Mouse (Mus musculus): ENCODE measurements around the gene Eif2s1.

Eif2s1 gene

GRCm38 (mm10) chr12:78861496-78862253 lies at the start of gene Eif2s1, which contains the start of gene Atp6v1d:
Eif2s1 (plus strand) TSS chr12:78861819.
Atp6v1d (minus strand) TSS chr12:78861638.
- peak; percentile 98 for DNase-seq

- DNase-seq, result peak; percentile 12
These were observed 47.2 kb upstream of the Eif2s1 start for GRCm38 (mm10) chr12:78814437-78814836.

- no peak for DNase-seq
These were observed 27.1 kb upstream of the Eif2s1 start for GRCm38 (mm10) chr12:78834496-78834895.

GRCm38 (mm10) chr12:78839906-78840305 lies 21.7 kb upstream of the Eif2s1 start:
- no peak for DNase-seq

DNA sequence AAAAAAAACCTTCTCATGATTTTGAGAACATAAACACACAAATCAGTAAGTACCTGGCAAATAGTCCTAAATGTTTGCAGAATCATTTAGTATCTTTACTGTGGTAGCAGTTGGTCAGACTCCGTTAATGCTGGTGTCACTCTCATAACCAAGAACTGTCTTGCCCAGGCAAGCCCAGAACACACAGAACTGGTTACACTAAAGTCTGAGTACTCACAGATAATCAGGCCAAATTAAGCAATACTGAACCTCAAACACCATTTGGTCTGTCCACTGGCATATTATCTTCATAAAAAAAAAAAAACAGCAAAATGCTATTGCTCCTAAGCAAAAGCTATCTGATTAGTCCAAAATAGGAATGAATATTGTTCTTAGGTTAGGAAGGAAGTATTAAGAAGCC lies 19.2 kb upstream of the Eif2s1 start:
- no peak for DNase-seq

- no peak for DNase-seq
These were observed 13.4 kb upstream of the Eif2s1 start for GRCm38 (mm10) chr12:78848246-78848645.

DNA sequence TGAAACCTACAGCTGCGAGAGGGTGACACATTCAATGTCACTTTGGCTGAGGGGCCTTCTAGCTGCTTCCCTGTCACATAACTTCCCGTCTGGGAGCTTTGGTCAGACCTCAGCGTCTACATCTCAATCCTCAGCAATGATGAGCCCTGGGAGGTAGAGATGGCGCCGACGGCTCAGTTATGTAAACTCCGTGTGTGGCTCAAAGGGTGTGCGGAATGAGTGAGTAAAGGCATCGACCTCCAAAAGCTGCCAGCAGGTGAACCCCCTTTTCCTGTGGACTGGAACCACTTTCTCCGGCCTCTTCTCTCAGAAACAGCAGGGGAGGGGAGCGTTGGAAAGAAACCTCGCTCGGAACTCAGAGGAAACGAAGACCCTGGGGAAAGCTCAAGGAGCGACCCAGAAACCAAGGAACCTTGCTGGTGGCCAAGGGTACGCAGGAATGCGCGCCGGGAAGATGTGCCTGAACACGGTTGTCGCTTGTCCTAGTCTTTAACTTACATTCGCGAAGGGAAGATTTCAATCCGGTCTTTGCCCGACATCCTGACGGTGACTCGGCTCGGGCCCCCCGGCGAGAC lies 611 bp upstream of the Eif2s1 start:
- DNase-seq, result no peak

DNA sequence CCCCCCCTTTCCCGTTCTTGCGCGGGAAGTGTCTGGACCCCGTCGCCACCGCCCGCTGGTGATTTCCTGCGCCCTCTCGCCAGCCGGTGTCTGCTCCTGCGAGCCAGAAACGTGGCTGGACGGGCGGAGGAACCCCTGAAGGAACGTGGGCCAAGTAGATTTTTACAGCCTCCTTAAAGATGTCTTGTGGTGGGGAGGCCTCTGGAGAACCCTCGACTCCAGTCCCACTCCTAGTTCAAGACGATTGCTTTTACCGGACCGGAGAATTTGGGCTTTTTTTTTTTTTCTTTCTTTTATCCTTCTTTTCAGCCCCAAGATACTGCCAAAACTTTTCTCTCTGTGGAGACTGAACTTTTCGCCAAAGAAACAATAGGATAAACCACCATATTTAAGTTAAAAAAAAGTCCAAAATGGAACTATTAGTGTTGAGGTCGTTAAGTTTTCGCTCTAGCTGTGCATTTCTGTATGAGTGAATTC lies 673 bp downstream of the Eif2s1 start:
- no peak for DNase-seq

GRCm38 (mm10) chr12:78865434-78865833 lies 3.8 kb downstream of the Eif2s1 start:
- DNase-seq, result peak; percentile 10

- DNase-seq, result no peak
These were observed 6.5 kb downstream of the Eif2s1 start for GRCm38 (mm10) chr12:78868115-78868514.

DNA sequence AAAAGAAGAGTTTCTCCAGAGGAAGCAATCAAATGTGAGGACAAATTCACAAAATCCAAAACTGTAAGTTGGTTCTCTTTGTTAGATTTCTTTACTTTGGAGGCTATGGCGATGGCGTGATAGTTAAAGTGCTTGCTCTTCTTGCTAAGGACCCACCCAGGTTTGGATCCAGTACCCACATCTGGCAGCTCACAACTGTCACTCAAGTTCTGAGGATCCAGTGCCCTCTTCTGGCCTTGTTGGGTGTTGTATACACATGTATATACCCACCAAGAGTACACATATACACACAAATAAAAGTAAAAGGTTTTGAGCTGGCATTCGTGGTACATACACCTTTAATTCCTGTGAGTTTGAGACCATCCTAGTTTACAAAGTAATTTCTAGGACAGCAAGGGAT lies 13.0 kb downstream of the Eif2s1 start:
- no peak for DNase-seq

- DNase-seq, result no peak
These were observed 28.4 kb downstream of the Eif2s1 start for GRCm38 (mm10) chr12:78890062-78890461.

GRCm38 (mm10) chr12:78891149-78891548 lies 29.5 kb downstream of the Eif2s1 start:
- DNase-seq, result no peak

DNA sequence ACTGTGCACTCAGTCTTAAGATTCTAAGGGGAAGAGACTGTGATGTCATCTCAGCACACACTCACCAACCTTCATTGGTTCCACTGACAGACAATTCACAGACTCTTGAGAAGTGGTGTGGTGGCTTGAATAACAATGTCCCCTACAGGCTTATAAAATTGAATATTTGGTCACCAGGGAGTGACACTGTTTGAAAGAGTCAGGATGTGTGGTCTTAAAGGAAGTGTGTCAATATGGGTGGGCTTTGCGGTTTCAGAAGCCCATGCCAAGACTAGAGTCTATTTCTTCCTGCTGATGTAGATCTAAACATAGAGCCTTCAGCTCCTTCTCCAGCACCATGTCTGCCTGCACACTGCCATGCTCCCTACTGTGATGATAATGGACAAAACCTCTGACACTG lies 36.2 kb downstream of the Eif2s1 start:
- DNase-seq, result no peak

DNA sequence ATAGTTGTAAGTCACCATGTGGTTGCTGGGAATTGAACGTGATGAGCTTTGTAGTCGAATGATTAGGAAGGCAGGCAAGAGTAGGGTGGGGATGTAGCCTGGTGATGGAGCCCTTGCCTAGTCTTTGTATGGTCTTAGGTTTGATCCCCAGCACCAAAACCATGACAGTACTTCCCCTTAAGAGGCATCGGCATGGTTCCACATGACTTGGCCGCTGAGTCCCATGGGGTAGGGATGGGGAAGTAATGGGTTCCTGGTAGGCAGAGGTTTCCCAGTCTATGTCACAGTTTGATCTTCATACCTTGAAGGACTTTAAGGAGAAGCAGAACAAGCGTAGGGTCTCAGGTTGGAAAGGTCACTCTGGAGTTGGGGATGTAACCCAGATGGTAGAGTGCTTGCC lies 39.8 kb downstream of the Eif2s1 start:
- no peak for DNase-seq

GRCm38 (mm10) chr12:78903313-78903712 lies 41.7 kb downstream of the Eif2s1 start:
- DNase-seq, result no peak

GRCm38 (mm10) chr12:78904499-78904898 lies 42.9 kb downstream of the Eif2s1 start:
- no peak for DNase-seq

DNA sequence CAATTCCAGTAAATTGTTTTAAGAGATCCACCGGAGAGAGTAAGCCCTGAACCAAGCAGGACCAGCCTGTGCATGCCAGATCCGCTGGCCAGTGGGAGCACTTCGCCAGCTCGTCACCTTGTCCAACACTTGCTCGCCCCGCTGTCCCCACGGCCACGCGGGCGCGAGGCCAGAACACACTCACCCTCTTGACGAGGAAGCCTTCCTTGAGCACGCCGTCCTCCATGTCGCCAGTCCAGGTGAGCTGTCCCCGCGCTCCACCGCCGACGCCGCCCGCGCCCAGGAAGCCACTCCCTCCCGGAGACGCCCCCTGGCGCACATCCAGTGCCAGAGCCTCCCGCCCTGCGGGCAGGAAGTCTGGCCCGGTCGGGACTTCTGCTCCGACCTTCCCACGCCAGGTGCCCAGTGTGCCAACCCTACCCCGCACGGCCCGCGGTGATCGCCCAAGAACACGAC lies 45.1 kb downstream of the Eif2s1 start, which contains the start of gene Plek2:
Plek2 (minus strand) TSS at position 258 of the 456 bp plus-strand sequence.
- peak; percentile 82 for DNase-seq

- DNase-seq, result no peak
These were observed 46.5 kb downstream of the Eif2s1 start for GRCm38 (mm10) chr12:78908081-78908605.

GRCm38 (mm10) chr12:78910684-78911461 lies 49.3 kb downstream of the Eif2s1 start:
- DNase-seq, result no peak

- peak; percentile 22 for DNase-seq
These were observed 50.2 kb downstream of the Eif2s1 start for GRCm38 (mm10) chr12:78911707-78912417.

GRCm38 (mm10) chr12:78914458-78914857 lies 52.8 kb downstream of the Eif2s1 start:
- no peak for DNase-seq
